Mouse (Mus musculus) CD4-positive helper T cell, adult 2 months (primary cell): Measurements from ENCODE around the gene Ntm.

ENCODE experiments used
- DNase-seq: peaks from one replicate; pipeline ENCODE4 v3.0.0-alpha.2; 2012; ENCODE audit warnings: low read depth, missing footprints, low spot score

Ntm gene

GRCm38 (mm10) chr9:29887924-29888323, 75.0 kb downstream of the Ntm start:
- no peak for DNase-seq

- DNase-seq = no peak
Measured at GRCm38 (mm10) chr9:29884062-29884461, 78.9 kb downstream of the Ntm start.

GRCm38 (mm10) chr9:29881614-29882013, 81.3 kb downstream of the Ntm start:
- DNase-seq = no peak

- DNase-seq = no peak
Measured at GRCm38 (mm10) chr9:29877583-29877982, 85.4 kb downstream of the Ntm start.

- no peak for DNase-seq
Measured at GRCm38 (mm10) chr9:29867746-29868145, 95.2 kb downstream of the Ntm start.

- no peak for DNase-seq
Measured at GRCm38 (mm10) chr9:29866824-29867223, 96.1 kb downstream of the Ntm start.

- DNase-seq = no peak
Measured at GRCm38 (mm10) chr9:29866101-29866500, 96.8 kb downstream of the Ntm start.

GRCm38 (mm10) chr9:29865502-29865901, 97.4 kb downstream of the Ntm start:
- no peak for DNase-seq

- DNase-seq = no peak
Measured at GRCm38 (mm10) chr9:29864886-29865285, 98.1 kb downstream of the Ntm start.

GRCm38 (mm10) chr9:29862408-29862807, 100.5 kb downstream of the Ntm start:
- DNase-seq = no peak

GRCm38 (mm10) chr9:29859256-29860048, 103.5 kb downstream of the Ntm start:
- DNase-seq = no peak

GRCm38 (mm10) chr9:29848735-29849455, 114.0 kb downstream of the Ntm start:
- DNase-seq = no peak

- DNase-seq = no peak
Measured at GRCm38 (mm10) chr9:29837344-29837743, 125.6 kb downstream of the Ntm start.

- no peak for DNase-seq
Measured at GRCm38 (mm10) chr9:29834911-29835310, 128.0 kb downstream of the Ntm start.

GRCm38 (mm10) chr9:29833781-29834180, 129.2 kb downstream of the Ntm start:
- DNase-seq = no peak

- no peak for DNase-seq
Measured at GRCm38 (mm10) chr9:29827240-29827660, 135.7 kb downstream of the Ntm start.

GRCm38 (mm10) chr9:29825236-29825635, 137.7 kb downstream of the Ntm start:
- DNase-seq = no peak

- no peak for DNase-seq
Measured at GRCm38 (mm10) chr9:29823716-29824115, 139.2 kb downstream of the Ntm start.

- DNase-seq = no peak
Measured at GRCm38 (mm10) chr9:29812685-29813084, 150.3 kb downstream of the Ntm start.

GRCm38 (mm10) chr9:29806790-29807189, 156.2 kb downstream of the Ntm start:
- no peak for DNase-seq

GRCm38 (mm10) chr9:29804483-29804882, 158.5 kb downstream of the Ntm start:
- no peak for DNase-seq

- no peak for DNase-seq
Measured at GRCm38 (mm10) chr9:29803738-29804285, 159.1 kb downstream of the Ntm start.
